Mouse (Mus musculus) forebrain, embryonic 13.5 days (tissue): ENCODE data around the gene Slc44a5. TPM values are rescaled to one million over a fixed set of nuclear protein-coding genes. Genes with fewer than 3 reads are reported as not detected.
A peak's percentile ranks its signal among the peaks of the same experiment; 100 is the strongest.

Experiments
- ATAC-seq: fragments of 200-750 bp; cut with Nextera tagmentation; 2 replicates; pipeline ENCODE4 v1.8.0; 2017
- H3K27ac ChIP-seq: fragments of 300-500 bp; sonication (generic); 2 replicates; pipeline ENCODE4 v1.5.1; 2015; ENCODE audit warnings: inconsistent platforms, mild to moderate bottlenecking, moderate library complexity
- H3K27me3 ChIP-seq: fragments of 300-500 bp; sonication (generic); 2 replicates; pipeline ENCODE4 v1.6.1; 2015; ENCODE audit warnings: mild to moderate bottlenecking, inconsistent platforms
- H3K36me3 ChIP-seq: fragments of 300-500 bp; sonication (generic); 2 replicates; pipeline ENCODE4 v1.6.1; 2015; ENCODE audit warnings: mild to moderate bottlenecking, inconsistent platforms; ENCODE audit not compliant: poor library complexity, severe bottlenecking
- H3K4me1 ChIP-seq: fragments of 300-500 bp; sonication (generic); 2 replicates; pipeline ENCODE4 v1.6.1; 2015; ENCODE audit warnings: inconsistent platforms
- H3K4me2 ChIP-seq: fragments of 300-500 bp; sonication (generic); 2 replicates; pipeline ENCODE4 v1.6.1; 2015; ENCODE audit warnings: inconsistent platforms, mild to moderate bottlenecking, moderate library complexity
- H3K4me3 ChIP-seq: fragments of 300-500 bp; sonication (generic); 2 replicates; pipeline ENCODE4 v1.5.1; 2015; ENCODE audit warnings: mild to moderate bottlenecking, inconsistent platforms
- H3K9ac ChIP-seq: fragments of 300-500 bp; sonication (generic); 2 replicates; pipeline ENCODE4 v1.6.1; 2015; ENCODE audit warnings: mild to moderate bottlenecking, inconsistent platforms
- H3K9me3 ChIP-seq: fragments of 300-500 bp; sonication (generic); replicated peaks from 2 replicates; pipeline ENCODE4 v1.6.1; 2016; ENCODE audit warnings: inconsistent platforms
- WGBS: fragments of 180-500 bp; shearing (Covaris S2); methylation state at CpG from one replicate; pipeline ENCODE4 v1.1.7; 2015; 5-methylcytosine and 5-hydroxymethylcytosine counted together
- polyA plus RNA-seq: library from polyadenylated mRNA; unstranded; fragments of >200 nt; fragmentation: Nextera tagmentation; extraction: Ambion mirVana; gene quantifications from 2 replicates; pipeline ENCODE4 v1.2.1, GENCODE M21; 2015

The Slc44a5 gene
- polyA plus RNA-seq: 6.1 and 6.5 TPM in 2 replicates

DNA sequence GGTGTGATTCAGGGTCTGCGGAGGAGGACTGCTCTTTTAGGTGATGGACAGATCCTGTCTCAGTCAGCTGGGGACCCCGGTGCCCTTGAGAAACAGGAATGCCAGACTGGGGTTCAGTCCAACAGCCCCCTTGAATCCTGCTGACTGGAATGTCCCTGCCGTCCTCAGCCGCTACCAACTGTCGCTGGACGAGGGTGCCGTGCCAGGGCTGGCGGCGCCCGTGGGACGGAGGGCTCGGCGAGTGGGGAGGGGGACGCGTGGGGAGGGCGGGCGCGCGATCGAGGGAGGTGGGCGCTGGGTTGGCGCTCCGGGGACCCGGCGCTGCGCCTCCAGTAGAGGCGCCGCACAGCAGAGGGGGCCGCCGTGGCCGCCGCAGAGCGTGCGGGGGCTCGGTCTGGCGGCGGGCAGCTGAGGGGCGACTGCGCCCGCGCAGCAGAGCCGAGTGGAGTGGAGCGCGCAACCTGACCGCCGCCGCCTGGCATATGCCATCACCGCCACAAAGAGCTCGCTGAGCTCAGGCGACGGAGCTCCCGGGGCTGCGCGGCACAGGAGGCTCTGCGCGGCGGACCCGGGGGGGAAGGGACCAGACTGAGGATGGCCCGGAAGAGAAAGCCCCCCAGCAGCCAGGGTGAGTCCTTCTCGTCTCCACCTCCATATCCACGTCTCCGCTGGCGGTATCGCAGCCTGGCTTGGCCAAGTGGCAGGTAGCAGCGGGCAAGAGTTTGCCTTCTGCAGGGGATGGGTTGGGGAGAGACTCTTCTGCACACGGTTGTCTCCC lies at the start of gene Slc44a5:
Gene Slc44a5, plus strand, starts transcription at position 266 of the 778 bp plus-strand sequence.
- Histone ChIP-seq H3K27ac (peak within 1 kb of the TSS; percentile 35), H3K4me1 (peaks cover 19% of the 10 kb centered on the region), H3K27me3 (peaks cover 17% of the 10 kb centered on the region; the same call in 1 of the 2 replicates), H3K36me3 (no peaks in the 10 kb centered on the region), H3K4me2 (peak within 1 kb of the TSS; percentile 95), H3K9ac (peak within 1 kb of the TSS; percentile 88), H3K4me3 (peak within 1 kb of the TSS; percentile 64), H3K9me3 (no peaks in the 10 kb centered on the region)
- peak; percentile 92 for ATAC-seq
- under 1% methylated on average over 45 of the region's 66 CpGs for WGBS

DNA sequence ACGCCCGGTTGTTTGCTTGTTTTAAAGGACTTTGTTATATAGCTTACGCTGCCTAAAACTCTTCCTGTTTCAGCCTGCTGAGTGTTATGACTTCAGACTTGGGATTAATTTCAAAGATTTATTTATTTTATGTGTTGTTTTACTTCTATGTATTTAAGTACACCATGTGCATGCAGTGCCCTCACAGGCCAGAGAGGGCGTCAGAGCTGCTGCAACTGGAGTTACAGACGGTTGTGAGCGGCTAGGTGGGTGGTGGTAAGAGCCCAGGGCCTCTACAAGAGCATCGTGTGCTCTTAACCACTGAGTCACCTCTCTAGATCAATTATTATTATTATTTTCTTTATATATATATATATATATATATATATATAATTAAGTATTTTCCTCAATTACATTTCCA lies 46.9 kb upstream of the Slc44a5 start:
- WGBS: 88% methylated on average over 7 of the region's 7 CpGs
- H3K36me3 ChIP-seq: peaks cover 53% of the 10 kb centered on the region

DNA sequence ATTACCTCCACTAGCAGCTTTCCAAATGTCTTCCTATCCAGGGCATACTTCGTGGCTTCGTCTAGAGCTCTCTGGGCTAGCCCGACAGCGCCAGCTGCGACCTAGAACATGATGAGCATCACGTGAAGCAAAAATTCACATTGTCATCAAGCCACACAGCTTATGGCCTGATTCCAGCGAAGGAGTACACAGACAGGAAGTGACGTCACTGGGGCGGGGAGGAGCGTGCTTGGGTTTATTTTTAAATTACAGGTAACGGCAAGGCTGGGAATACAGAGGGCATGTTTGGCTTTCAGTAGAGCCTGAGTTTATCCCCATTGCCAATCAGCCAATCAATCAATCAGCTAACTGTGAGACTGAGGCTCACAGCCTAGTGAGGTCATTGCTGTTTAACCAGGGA lies 43.7 kb upstream of the Slc44a5 start:
- ATAC-seq: no peak
- H3K36me3 ChIP-seq: peaks cover 60% of the 10 kb centered on the region

More for the DNA sequence above, 46.9 kb upstream of the Slc44a5 start:
- H3K4me3 ChIP-seq: no peak overlapping the region
- H3K9me3 ChIP-seq: no peaks in the 10 kb centered on the region
- H3K27ac ChIP-seq: no peak overlapping the region
- no peaks in the 10 kb centered on the region for H3K27me3 ChIP-seq
- no peak overlapping the region for H3K9ac ChIP-seq
- H3K4me2 ChIP-seq: no peak overlapping the region
- no peaks in the 10 kb centered on the region for H3K4me1 ChIP-seq
- no peak for ATAC-seq

GRCm38 (mm10) chr3:153932461-153932860 lies 40.8 kb upstream of the Slc44a5 start:
- H3K9me3 ChIP-seq: no peaks in the 10 kb centered on the region

More for the DNA sequence above, 43.7 kb upstream of the Slc44a5 start:
- Histone ChIP-seq H3K4me1 (no peaks in the 10 kb centered on the region), H3K4me3 (no peak overlapping the region), H3K27me3 (no peaks in the 10 kb centered on the region), H3K27ac (no peak overlapping the region), H3K9ac (no peak overlapping the region), H3K9me3 (no peaks in the 10 kb centered on the region), H3K4me2 (no peak overlapping the region)
- 95% methylated on average over 11 of the region's 11 CpGs for WGBS

GRCm38 (mm10) chr3:153935878-153936277 lies 37.4 kb upstream of the Slc44a5 start:
- no peaks in the 10 kb centered on the region for H3K27me3 ChIP-seq
- H3K27ac ChIP-seq: no peak overlapping the region
- no peaks in the 10 kb centered on the region for H3K9me3 ChIP-seq
- no peak overlapping the region for H3K4me3 ChIP-seq
- H3K4me2 ChIP-seq: no peak overlapping the region
- WGBS: 93% methylated on average over 9 of the region's 9 CpGs
- no peak for ATAC-seq
- no peaks in the 10 kb centered on the region for H3K4me1 ChIP-seq
- peaks cover 41% of the 10 kb centered on the region for H3K36me3 ChIP-seq
- H3K9ac ChIP-seq: no peak overlapping the region

More at GRCm38 (mm10) chr3:153932461-153932860, 40.8 kb upstream of the Slc44a5 start:
- no peak overlapping the region for H3K4me3 ChIP-seq
- H3K36me3 ChIP-seq: peaks cover 66% of the 10 kb centered on the region
- no peak overlapping the region for H3K4me2 ChIP-seq
- WGBS: 92% methylated on average over 5 of the region's 5 CpGs
- H3K9ac ChIP-seq: no peak overlapping the region
- no peaks in the 10 kb centered on the region for H3K27me3 ChIP-seq
- no peak for ATAC-seq
- no peaks in the 10 kb centered on the region for H3K4me1 ChIP-seq
- H3K27ac ChIP-seq: no peak overlapping the region

GRCm38 (mm10) chr3:153937116-153937810 lies 36.0 kb upstream of the Slc44a5 start:
- 94% methylated on average over 17 of the region's 17 CpGs for WGBS
- ATAC-seq: no peak

GRCm38 (mm10) chr3:153940021-153940420 lies 33.2 kb upstream of the Slc44a5 start:
- WGBS: 78% methylated on average over 8 of the region's 8 CpGs
- Histone ChIP-seq H3K4me2 (no peak overlapping the region), H3K4me3 (no peak overlapping the region), H3K9me3 (no peaks in the 10 kb centered on the region), H3K27ac (no peak overlapping the region), H3K27me3 (no peaks in the 10 kb centered on the region), H3K36me3 (peaks cover 18% of the 10 kb centered on the region), H3K9ac (no peak overlapping the region), H3K4me1 (peaks cover 21% of the 10 kb centered on the region)
- ATAC-seq: no peak

More at GRCm38 (mm10) chr3:153937116-153937810, 36.0 kb upstream of the Slc44a5 start:
- H3K9me3 ChIP-seq: no peaks in the 10 kb centered on the region
- no peak overlapping the region for H3K9ac ChIP-seq
- peaks cover 33% of the 10 kb centered on the region for H3K36me3 ChIP-seq
- no peak overlapping the region for H3K4me3 ChIP-seq
- no peaks in the 10 kb centered on the region for H3K4me1 ChIP-seq
- H3K4me2 ChIP-seq: no peak overlapping the region
- H3K27me3 ChIP-seq: no peaks in the 10 kb centered on the region
- H3K27ac ChIP-seq: no peak overlapping the region

GRCm38 (mm10) chr3:153940486-153940885 lies 32.8 kb upstream of the Slc44a5 start:
- Histone ChIP-seq H3K27me3 (no peaks in the 10 kb centered on the region), H3K9me3 (no peaks in the 10 kb centered on the region), H3K36me3 (peaks cover 14% of the 10 kb centered on the region), H3K4me1 (peaks cover 24% of the 10 kb centered on the region), H3K9ac (no peak overlapping the region), H3K27ac (no peak overlapping the region), H3K4me2 (no peak overlapping the region), H3K4me3 (no peak overlapping the region)
- WGBS: 93% methylated on average over 9 of the region's 9 CpGs
- no peak for ATAC-seq

DNA sequence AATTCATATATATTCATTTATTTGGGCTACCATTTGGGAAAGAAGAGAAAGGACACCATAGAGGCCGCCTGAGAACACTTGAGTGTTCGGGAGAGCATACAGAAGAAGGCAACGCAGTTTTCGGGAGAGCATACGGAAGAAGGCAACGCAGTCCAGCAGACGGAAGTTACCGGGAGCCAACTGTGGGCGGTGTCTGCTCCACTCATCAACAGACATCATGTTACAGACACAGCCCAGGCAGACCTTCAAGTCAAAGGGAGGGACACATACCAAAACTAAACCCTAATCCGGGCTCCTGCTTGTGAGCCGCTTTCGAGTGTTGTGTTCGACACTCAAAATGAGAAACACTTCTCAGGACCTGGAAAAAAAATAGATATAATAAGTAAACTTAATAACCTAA lies 31.6 kb upstream of the Slc44a5 start:
- Histone ChIP-seq H3K4me1 (peaks cover 24% of the 10 kb centered on the region), H3K4me3 (no peak overlapping the region), H3K27ac (no peak overlapping the region), H3K27me3 (no peaks in the 10 kb centered on the region), H3K4me2 (no peak overlapping the region), H3K9me3 (no peaks in the 10 kb centered on the region), H3K36me3 (peaks cover 7% of the 10 kb centered on the region; the same call in 1 of the 2 replicates), H3K9ac (no peak overlapping the region)
- 95% methylated on average over 13 of the region's 13 CpGs for WGBS
- no peak for ATAC-seq

DNA sequence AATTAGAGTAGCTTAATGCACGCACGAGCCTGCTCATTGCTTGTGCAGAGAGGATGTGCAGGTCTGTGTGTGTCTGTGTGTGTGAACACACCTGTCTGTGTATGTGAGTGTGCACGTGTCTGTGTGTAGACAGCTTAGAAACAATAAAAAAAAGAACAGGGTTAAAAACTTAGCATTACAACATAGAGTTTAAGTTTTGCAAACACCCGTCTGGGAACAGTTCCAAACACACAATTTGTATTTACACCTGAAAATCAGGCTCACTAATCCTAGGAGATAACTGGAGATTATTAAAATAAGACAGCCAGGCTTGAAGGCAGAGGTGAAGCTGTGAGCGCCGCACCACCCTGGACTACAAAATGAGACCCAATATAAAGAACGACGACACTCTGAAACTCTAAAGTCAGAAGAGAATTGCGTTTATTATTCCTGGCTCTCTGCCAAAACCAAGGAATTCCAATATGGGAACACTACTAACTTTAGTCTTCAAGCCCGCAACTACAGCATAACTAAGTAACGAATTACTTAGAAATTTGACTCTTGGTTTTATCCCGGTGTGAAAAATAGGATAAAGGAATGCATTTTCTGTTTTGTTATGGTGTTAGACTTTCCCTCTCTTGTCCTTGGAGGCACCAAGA lies 30.1 kb upstream of the Slc44a5 start:
- H3K36me3 ChIP-seq: no peaks in the 10 kb centered on the region
- peak overlapping the region; percentile 73 for H3K4me3 ChIP-seq
- no peaks in the 10 kb centered on the region for H3K9me3 ChIP-seq
- no peak overlapping the region for H3K27ac ChIP-seq
- no peaks in the 10 kb centered on the region for H3K27me3 ChIP-seq
- no peak for ATAC-seq
- no peak overlapping the region for H3K9ac ChIP-seq
- WGBS: 26% methylated on average over 12 of the region's 12 CpGs
- peaks cover 24% of the 10 kb centered on the region for H3K4me1 ChIP-seq
- peak overlapping the region; percentile 75 for H3K4me2 ChIP-seq

DNA sequence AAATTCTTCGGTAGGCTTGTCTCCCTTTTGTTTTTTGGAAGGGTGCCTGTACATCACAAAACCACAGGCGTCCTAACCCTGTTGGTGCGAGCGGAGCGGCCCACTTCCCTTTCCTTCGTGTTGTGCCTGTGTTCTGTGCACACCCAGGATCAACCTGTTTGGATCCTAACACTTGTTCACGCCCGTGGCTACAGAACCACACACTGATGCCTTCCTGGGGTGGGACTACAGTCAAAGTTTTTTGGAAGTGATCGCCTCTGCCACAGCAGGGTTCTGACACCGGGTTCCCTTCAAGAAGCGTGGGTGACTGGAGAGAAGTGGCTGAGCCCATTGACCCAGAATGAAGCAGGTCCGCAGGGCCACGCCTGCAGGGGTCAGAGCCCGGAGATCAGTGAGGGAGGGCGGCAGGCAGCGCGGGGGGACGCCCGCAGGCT lies 29.3 kb upstream of the Slc44a5 start:
- Histone ChIP-seq H3K9me3 (no peaks in the 10 kb centered on the region), H3K4me1 (peaks cover 24% of the 10 kb centered on the region), H3K4me2 (peak overlapping the region; percentile 75), H3K27me3 (no peaks in the 10 kb centered on the region), H3K9ac (peak overlapping the region; percentile 75), H3K36me3 (no peaks in the 10 kb centered on the region), H3K27ac (peak overlapping the region; percentile 28), H3K4me3 (peak overlapping the region; percentile 73)
- WGBS: 0% methylated on average over 15 of the region's 19 CpGs
- peak; percentile 57 for ATAC-seq
